Mouse (Mus musculus) kidney, postnatal 14 days (tissue): ENCODE measurements at regions not wholly inside any gene's neighbourhood (a gene's known extent, or its start where the extent isn't known, plus 50 kb on each side); places are given as distances from the start of the nearest gene placed in this dataset.

Experiments
- DNase-seq: peaks from one replicate; pipeline ENCODE4 v3.0.0; 2022; ENCODE audit warnings: mixed read lengths

DNA sequence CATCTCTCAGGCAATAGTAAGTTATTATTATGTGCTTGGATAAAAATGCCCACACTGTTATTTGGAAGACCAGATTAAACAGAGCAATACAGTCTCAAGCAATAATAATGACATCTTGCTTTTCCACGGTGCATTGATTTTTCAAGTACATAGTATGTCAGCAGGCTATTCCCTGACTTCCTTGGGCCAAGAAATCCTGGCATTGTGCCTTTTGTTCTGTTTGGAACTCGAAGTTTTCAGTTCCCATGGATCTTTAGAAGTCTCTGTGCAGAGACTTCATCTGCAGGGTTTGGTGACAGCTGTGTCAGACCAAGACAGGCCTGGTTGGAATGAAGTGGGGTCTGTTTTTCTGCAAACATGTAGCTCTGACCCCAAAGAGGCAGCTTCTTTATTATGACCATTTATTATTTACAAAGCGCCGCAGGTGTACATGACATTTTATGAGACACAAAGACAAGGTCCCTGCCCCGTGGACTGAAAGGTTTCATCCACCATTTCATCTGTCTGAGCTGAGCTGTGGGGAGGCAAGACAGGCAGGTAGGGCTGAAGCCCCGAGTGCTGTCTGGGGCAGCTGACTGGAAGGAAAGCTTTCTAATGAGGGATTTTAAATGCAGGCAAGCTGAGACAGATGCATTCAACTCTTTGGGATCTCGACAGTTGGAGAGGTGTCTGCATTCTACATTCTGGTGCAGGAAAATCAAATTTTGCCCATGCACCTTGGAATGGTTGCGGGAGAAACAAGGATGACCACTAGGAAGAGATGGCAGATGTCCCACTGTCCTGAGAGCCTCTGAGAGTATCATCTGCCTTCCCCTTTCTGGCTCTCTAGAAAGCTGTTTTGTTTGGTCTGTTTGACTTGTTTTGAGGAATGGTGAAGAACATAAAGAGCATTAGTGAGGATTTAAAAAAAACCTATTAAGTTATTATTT is 57.4 kb upstream of the Syt6 start:
- no peak for DNase-seq

DNA sequence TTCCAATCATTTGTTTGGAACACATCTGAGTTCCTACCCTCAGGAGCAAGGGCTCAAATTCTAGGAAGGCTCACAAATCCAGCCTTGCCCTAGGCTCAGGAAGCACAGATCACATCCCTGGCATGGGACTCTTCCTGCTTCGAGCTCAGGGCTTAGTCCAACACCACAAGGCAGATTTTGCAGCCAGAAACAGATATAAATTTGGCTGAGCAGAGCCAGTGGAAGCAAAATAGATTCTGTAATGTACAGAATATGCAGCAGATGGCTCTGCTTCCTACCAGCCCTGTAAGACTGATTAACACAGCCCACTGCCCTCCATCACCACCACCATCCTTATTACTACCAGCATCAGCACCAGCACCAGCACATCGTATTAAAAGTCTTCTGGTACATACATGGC is 56.4 kb upstream of the Syt6 start:
- no peak for DNase-seq
